10 mouse cellular contexts compared by ENCODE assay signal in genomic region chr5:148908191-148909056, GRCm38 (mm10). TPM values are rescaled to one million over a fixed set of nuclear protein-coding genes. Genes with fewer than 3 reads are reported as not detected.
DNase-seq lines count a peak whose midpoint lies in the region; ATAC-seq and TF ChIP-seq lines count a peak whose summit lies in the region.
"Had no signal": no experiment of that assay in that cellular context is flagged by ENCODE, and none has a peak within 500 bp of the region (broad histone marks: within the 10 kb centered on the region; RNA-seq: fewer than 3 reads in every experiment).

No protein-coding gene starts in this region.

- peak; percentile 46; the same call in 1 of the 2 replicates for ATAC-seq in forebrain, embryonic 12.5 days (ENCODE audit: low FRiP score)
- ATAC-seq in midbrain, postnatal 0 days (ENCODE audit: low FRiP score) = peak; percentile 24; the same call in 1 of the 2 replicates

- H3K4me1 ChIP-seq in forebrain, embryonic 12.5 days = peaks cover 22% of the 10 kb centered on the region
- peaks cover 22% of the 10 kb centered on the region for H3K4me1 ChIP-seq in limb, embryonic 10.5 days
- H3K4me1 ChIP-seq in midbrain, postnatal 0 days (ENCODE audit: insufficient read depth, low read length) = 0 out of 2 replicates have a peak, but pooled peaks cover 11% of the 10 kb centered on the region

- no peak overlapping the region for H3K9ac ChIP-seq in forebrain, embryonic 12.5 days
- no peak overlapping the region for H3K9ac ChIP-seq in midbrain, postnatal 0 days (replicated peaks; ENCODE audit: low read length, poor library complexity, severe bottlenecking)
- H3K9ac ChIP-seq: embryonic facial prominence, embryonic 15.5 days had no signal

- H3K4me3 ChIP-seq in layer of hippocampus, adult 2 months = no peak overlapping the region
- H3K4me3 ChIP-seq in forebrain, embryonic 12.5 days (replicated peaks) = no peak overlapping the region
- no peak overlapping the region for H3K4me3 ChIP-seq in limb, embryonic 10.5 days
- no peak overlapping the region for H3K4me3 ChIP-seq in midbrain, postnatal 0 days (ENCODE audit: low read depth, low read length)
- H3K4me3 ChIP-seq: embryonic facial prominence, embryonic 15.5 days had no signal

- H3K27ac ChIP-seq in layer of hippocampus, adult 2 months = peak overlapping the region; percentile 90
- H3K27ac ChIP-seq in forebrain, embryonic 12.5 days = peak overlapping the region; percentile 46
- H3K27ac ChIP-seq in limb, embryonic 10.5 days = peak overlapping the region; percentile 44; the same call in 1 of the 2 replicates
- H3K27ac ChIP-seq in midbrain, postnatal 0 days (ENCODE audit: low read depth, low read length) = 0 out of 2 replicates have a peak overlapping the region, but pooled peaks have one; percentile 44
- H3K27ac ChIP-seq: embryonic facial prominence, embryonic 15.5 days had no signal

- whole genome bisulfite sequencing in forebrain, embryonic 12.5 days = 64% methylated on average over 17 of the region's 17 CpGs
- 88% methylated on average over 17 of the region's 17 CpGs for WGBS in limb, embryonic 10.5 days
- 37% methylated on average over 14 of the region's 17 CpGs for WGBS in midbrain, postnatal 0 days

- DNase-seq in layer of hippocampus, adult 2 months (ENCODE audit: low spot score in 2 of 2) = no peak
- no peak for DNase-seq in layer of hippocampus, postnatal 25 days (ENCODE audit: extremely low spot score in 1 of 2, low spot score in 1 of 2)
- DNase-seq in limb, embryonic 10.5 days (ENCODE audit: low spot score) = no peak
- DNase-seq in midbrain, postnatal 0 days (ENCODE audit: low spot score) = peak; percentile 66
- DNase-seq in urinary bladder, adult 2 months (ENCODE audit: low spot score) = no peak
- DNase-seq in frontal cortex, postnatal 36 days (ENCODE audit: low spot score in 2 of 2) = no peak
- DNase-seq in gastrocnemius, postnatal 36 days = no peak
- DNase-seq: right cerebral cortex, postnatal 25 days had no signal

- H3K4me2 ChIP-seq in forebrain, embryonic 12.5 days = no peak overlapping the region
- H3K4me2 ChIP-seq in midbrain, postnatal 0 days (ENCODE audit: low read depth, low read length, poor library complexity, severe bottlenecking) = no peak overlapping the region
- H3K4me2 ChIP-seq: embryonic facial prominence, embryonic 15.5 days had no signal

- TF ChIP-seq CTCF in layer of hippocampus, adult 2 months (conservative IDR thresholded peaks at IDR 0.05) = no peak
- no peak for TF ChIP-seq CTCF in midbrain, postnatal 0 days (IDR thresholded peaks at IDR 0.05)

- no peaks in the 10 kb centered on the region for H3K27me3 ChIP-seq in forebrain, embryonic 12.5 days
- no peaks in the 10 kb centered on the region for H3K27me3 ChIP-seq in limb, embryonic 10.5 days (ENCODE audit: low read depth, poor library complexity, severe bottlenecking)
- no peaks in the 10 kb centered on the region for H3K27me3 ChIP-seq in midbrain, postnatal 0 days (ENCODE audit: insufficient read depth, low read length)
- H3K27me3 ChIP-seq: embryonic facial prominence, embryonic 15.5 days had no signal

- H3K36me3 ChIP-seq in forebrain, embryonic 12.5 days (replicated peaks) = peaks cover 37% of the 10 kb centered on the region
- H3K36me3 ChIP-seq in limb, embryonic 10.5 days = peaks cover 49% of the 10 kb centered on the region
- H3K36me3 ChIP-seq in midbrain, postnatal 0 days (ENCODE audit: insufficient read depth, low read length) = no peaks in the 10 kb centered on the region

- no peaks in the 10 kb centered on the region for H3K9me3 ChIP-seq in forebrain, embryonic 12.5 days
- H3K9me3 ChIP-seq in limb, embryonic 10.5 days (replicated peaks) = no peaks in the 10 kb centered on the region
- no peaks in the 10 kb centered on the region for H3K9me3 ChIP-seq in midbrain, postnatal 0 days (ENCODE audit: low read length)
- H3K9me3 ChIP-seq: embryonic facial prominence, embryonic 15.5 days had no signal

- intact Hi-C loops in gastrocnemius, postnatal 36 days (cut with DNase I) = no loop called here

RNA-seq across cellular contexts. Expression of gene Katnal1, which starts 20.7 kb away (rescaled TPM):
- 10 to 100 TPM; 62.3 to 66.3 TPM for total RNA-seq in layer of hippocampus, adult 2 months (2021)
- total RNA-seq in layer of hippocampus, postnatal 25 days (2021) = 10 to 100 TPM; 60.1 to 63.6 TPM
- polyA plus RNA-seq in forebrain, embryonic 12.5 days (2016; fragmentation: Nextera tagmentation; extraction: Ambion mirVana) = 37.7 and 42.2 TPM in 2 replicates
- 15.4 and 19.3 TPM in 2 replicates for polyA plus RNA-seq in limb, embryonic 10.5 days (2016; fragmentation: Nextera tagmentation; extraction: Ambion mirVana)
- total RNA-seq in midbrain, postnatal 0 days (2014; rRNA removed) = 38.0 and 51.1 TPM in 2 replicates
- polyA plus RNA-seq in midbrain, postnatal 0 days (2015; fragmentation: Nextera tagmentation; extraction: Ambion mirVana) = 23.6 and 31.4 TPM in 2 replicates
- polyA plus RNA-seq in urinary bladder, adult 2 months (2012; rRNA removed) = 6.3 and 7.8 TPM in 2 replicates
- 1 to 10 TPM; 4.3 to 5.0 TPM for total RNA-seq in gastrocnemius, postnatal 36 days (2021)
